Mouse (Mus musculus) hindbrain, embryonic 15.5 days (tissue): ENCODE measurements around the gene Cd151. TPM values are rescaled to one million over a fixed set of nuclear protein-coding genes. Genes with fewer than 3 reads are reported as not detected.

Experiments used
- ATAC-seq: fragments of 200-750 bp; cut with Nextera tagmentation; 2 replicates; pipeline ENCODE4 v1.8.0; 2017; ENCODE audit warnings: low read depth, moderate number of reproducible peaks, moderate TSS enrichment; ENCODE audit not compliant: low FRiP score
- H3K27ac ChIP-seq: fragments of 300-500 bp; sonication (generic); replicated peaks from 2 replicates; pipeline ENCODE4 v1.5.1; 2015; ENCODE audit warnings: mild to moderate bottlenecking, inconsistent platforms
- H3K27me3 ChIP-seq: fragments of 300-500 bp; sonication (generic); 2 replicates; pipeline ENCODE4 v1.6.1; 2015; ENCODE audit warnings: control low read depth, inconsistent platforms
- H3K36me3 ChIP-seq: fragments of 300-500 bp; sonication (generic); 2 replicates; pipeline ENCODE4 v1.6.1; 2015; ENCODE audit warnings: control low read depth, inconsistent platforms
- H3K4me1 ChIP-seq: fragments of 300-500 bp; sonication (generic); replicated peaks from 2 replicates; pipeline ENCODE4 v1.6.1; 2015; ENCODE audit warnings: control low read depth, inconsistent platforms
- H3K4me2 ChIP-seq: fragments of 300-500 bp; sonication (generic); 2 replicates; pipeline ENCODE4 v1.6.1; 2015; ENCODE audit warnings: moderate library complexity, mild to moderate bottlenecking, inconsistent platforms
- H3K4me3 ChIP-seq: fragments of 300-500 bp; sonication (generic); 2 replicates; pipeline ENCODE4 v1.5.1; 2015; ENCODE audit warnings: mild to moderate bottlenecking, inconsistent platforms
- H3K9ac ChIP-seq: fragments of 300-500 bp; sonication (generic); 2 replicates; pipeline ENCODE4 v1.6.1; 2015; ENCODE audit warnings: inconsistent platforms
- H3K9me3 ChIP-seq: fragments of 300-500 bp; sonication (generic); 2 replicates; pipeline ENCODE4 v1.6.1; 2016; ENCODE audit warnings: control low read depth, inconsistent platforms
- WGBS: fragments of 180-500 bp; shearing (Covaris S2); methylation state at CpG from one replicate; pipeline ENCODE4 v1.1.7; 2015; 5-methylcytosine and 5-hydroxymethylcytosine counted together
- polyA plus RNA-seq: library from polyadenylated mRNA; unstranded; fragments of >200 nt; fragmentation: Nextera tagmentation; extraction: Ambion mirVana; gene quantifications from 2 replicates; pipeline ENCODE4 v1.2.1, GENCODE M21; 2015

Gene Cd151
- polyA plus RNA-seq, 1 experiment from 2014 or later, result 20.7 TPM

GRCm38 (mm10) chr7:141453636-141454035 lies 13.6 kb upstream of the Cd151 start:
- Histone ChIP-seq H3K27me3 (no peaks in the 10 kb centered on the region), H3K9ac (no peak overlapping the region), H3K4me2 (no peak overlapping the region), H3K27ac (no peak overlapping the region), H3K36me3 (peaks cover 34% of the 10 kb centered on the region), H3K9me3 (no peaks in the 10 kb centered on the region), H3K4me1 (peaks cover 25% of the 10 kb centered on the region), H3K4me3 (no peak overlapping the region)
- 81% methylated on average over 2 of the region's 2 CpGs for WGBS
- ATAC-seq, result no peak

- peaks cover 21% of the 10 kb centered on the region for H3K4me1 ChIP-seq
- WGBS, result under 1% methylated on average over 43 of the region's 45 CpGs
- peaks cover 30% of the 10 kb centered on the region for H3K36me3 ChIP-seq
- H3K9me3 ChIP-seq, result no peaks in the 10 kb centered on the region
- peak; percentile 80 for ATAC-seq
- H3K27ac ChIP-seq, result peak within 1 kb of the TSS; percentile 61
- peak within 1 kb of the TSS; percentile 68 for H3K4me3 ChIP-seq
- H3K27me3 ChIP-seq, result peaks cover 10% of the 10 kb centered on the region
- H3K9ac ChIP-seq, result peak within 1 kb of the TSS; percentile 63
- peak within 1 kb of the TSS; percentile 89 for H3K4me2 ChIP-seq
Measured at GRCm38 (mm10) chr7:141454967-141455551, 12.1 kb upstream of the Cd151 start, which contains the start of gene Pnpla2. Gene Pnpla2 (plus strand): TSS chr7:141455198.

- Histone ChIP-seq H3K9ac (peak overlapping the region; percentile 63), H3K4me1 (peaks cover 21% of the 10 kb centered on the region), H3K27me3 (peaks cover 17% of the 10 kb centered on the region), H3K9me3 (no peaks in the 10 kb centered on the region), H3K4me3 (peak overlapping the region; percentile 68), H3K36me3 (peaks cover 23% of the 10 kb centered on the region), H3K27ac (peak overlapping the region; percentile 61), H3K4me2 (peak overlapping the region; percentile 89)
- 2% methylated on average over 23 of the region's 23 CpGs for WGBS
- ATAC-seq, result peak; percentile 14
Measured at GRCm38 (mm10) chr7:141455610-141456314, 11.4 kb upstream of the Cd151 start.

GRCm38 (mm10) chr7:141456739-141457138 lies 10.5 kb upstream of the Cd151 start:
- no peak overlapping the region for H3K27ac ChIP-seq
- H3K27me3 ChIP-seq, result peaks cover 26% of the 10 kb centered on the region
- peak overlapping the region; percentile 89; the same call in 1 of the 2 replicates for H3K4me2 ChIP-seq
- no peak overlapping the region for H3K9ac ChIP-seq
- H3K9me3 ChIP-seq, result no peaks in the 10 kb centered on the region
- H3K36me3 ChIP-seq, result peaks cover 15% of the 10 kb centered on the region
- WGBS, result 97% methylated on average over 6 of the region's 6 CpGs
- ATAC-seq, result no peak
- H3K4me1 ChIP-seq, result peaks cover 25% of the 10 kb centered on the region
- H3K4me3 ChIP-seq, result no peak overlapping the region

GRCm38 (mm10) chr7:141457236-141457635 lies 10.0 kb upstream of the Cd151 start:
- no peak overlapping the region for H3K4me2 ChIP-seq
- H3K4me3 ChIP-seq, result no peak overlapping the region
- 94% methylated on average over 14 of the region's 14 CpGs for WGBS
- no peak overlapping the region for H3K9ac ChIP-seq
- ATAC-seq, result no peak
- H3K27ac ChIP-seq, result no peak overlapping the region
- peaks cover 10% of the 10 kb centered on the region; the same call in 1 of the 2 replicates for H3K36me3 ChIP-seq
- peaks cover 31% of the 10 kb centered on the region for H3K27me3 ChIP-seq
- H3K9me3 ChIP-seq, result no peaks in the 10 kb centered on the region
- peaks cover 30% of the 10 kb centered on the region for H3K4me1 ChIP-seq

- Histone ChIP-seq H3K4me3 (no peak overlapping the region), H3K36me3 (peaks cover 9% of the 10 kb centered on the region; the same call in 1 of the 2 replicates), H3K27ac (no peak overlapping the region), H3K27me3 (peaks cover 39% of the 10 kb centered on the region), H3K9ac (no peak overlapping the region), H3K4me1 (peaks cover 32% of the 10 kb centered on the region), H3K4me2 (no peak overlapping the region), H3K9me3 (no peaks in the 10 kb centered on the region)
- ATAC-seq, result no peak
- 78% methylated on average over 15 of the region's 15 CpGs for WGBS
Measured at GRCm38 (mm10) chr7:141457986-141458660, 9.1 kb upstream of the Cd151 start.

GRCm38 (mm10) chr7:141458661-141459060 lies 8.5 kb upstream of the Cd151 start:
- 90% methylated on average over 11 of the region's 11 CpGs for WGBS
- H3K27me3 ChIP-seq, result peaks cover 45% of the 10 kb centered on the region
- no peaks in the 10 kb centered on the region for H3K9me3 ChIP-seq
- no peak for ATAC-seq
- no peak overlapping the region for H3K4me2 ChIP-seq
- H3K4me3 ChIP-seq, result no peak overlapping the region
- H3K36me3 ChIP-seq, result peaks cover 9% of the 10 kb centered on the region; the same call in 1 of the 2 replicates
- peaks cover 32% of the 10 kb centered on the region for H3K4me1 ChIP-seq
- H3K9ac ChIP-seq, result no peak overlapping the region
- H3K27ac ChIP-seq, result no peak overlapping the region

- H3K4me3 ChIP-seq, result no peak overlapping the region
- no peak overlapping the region for H3K9ac ChIP-seq
- no peak for ATAC-seq
- peaks cover 9% of the 10 kb centered on the region; the same call in 1 of the 2 replicates for H3K36me3 ChIP-seq
- WGBS, result 92% methylated on average over 17 of the region's 17 CpGs
- no peak overlapping the region for H3K27ac ChIP-seq
- H3K4me1 ChIP-seq, result peaks cover 32% of the 10 kb centered on the region
- peaks cover 51% of the 10 kb centered on the region for H3K27me3 ChIP-seq
- no peaks in the 10 kb centered on the region for H3K9me3 ChIP-seq
- no peak overlapping the region for H3K4me2 ChIP-seq
Measured at GRCm38 (mm10) chr7:141459301-141459711, 7.9 kb upstream of the Cd151 start.

- H3K4me2 ChIP-seq, result no peak overlapping the region
- H3K4me3 ChIP-seq, result no peak overlapping the region
- no peaks in the 10 kb centered on the region for H3K9me3 ChIP-seq
- 77% methylated on average over 5 of the region's 5 CpGs for WGBS
- peaks cover 58% of the 10 kb centered on the region for H3K27me3 ChIP-seq
- ATAC-seq, result no peak
- no peak overlapping the region for H3K27ac ChIP-seq
- peaks cover 33% of the 10 kb centered on the region for H3K4me1 ChIP-seq
- H3K9ac ChIP-seq, result no peak overlapping the region
- peaks cover 9% of the 10 kb centered on the region; the same call in 1 of the 2 replicates for H3K36me3 ChIP-seq
Measured at GRCm38 (mm10) chr7:141460001-141460390, 7.2 kb upstream of the Cd151 start.

- Histone ChIP-seq H3K4me1 (peaks cover 31% of the 10 kb centered on the region), H3K4me2 (peak within 1 kb of the TSS; percentile 74), H3K27me3 (peaks cover 64% of the 10 kb centered on the region), H3K36me3 (peaks cover 9% of the 10 kb centered on the region; the same call in 1 of the 2 replicates), H3K9me3 (no peaks in the 10 kb centered on the region), H3K4me3 (peak within 1 kb of the TSS; percentile 38), H3K9ac (peak within 1 kb of the TSS; percentile 42), H3K27ac (no peak within 1 kb of the TSS)
- WGBS, result 71% methylated on average over 15 of the region's 15 CpGs
- ATAC-seq, result no peak
Measured at GRCm38 (mm10) chr7:141460391-141461113, 6.6 kb upstream of the Cd151 start, which contains the start of gene Cracr2b. Gene Cracr2b (plus strand): TSS chr7:141461094.

GRCm38 (mm10) chr7:141461521-141462332 lies 5.5 kb upstream of the Cd151 start:
- H3K27me3 ChIP-seq, result peaks cover 74% of the 10 kb centered on the region
- 3% methylated on average over 59 of the region's 59 CpGs for WGBS
- no peaks in the 10 kb centered on the region for H3K9me3 ChIP-seq
- H3K4me3 ChIP-seq, result peak overlapping the region; percentile 38
- H3K27ac ChIP-seq, result no peak overlapping the region
- peaks cover 20% of the 10 kb centered on the region for H3K4me1 ChIP-seq
- H3K4me2 ChIP-seq, result peak overlapping the region; percentile 74
- H3K9ac ChIP-seq, result peak overlapping the region; percentile 42
- no peak for ATAC-seq
- peaks cover 9% of the 10 kb centered on the region; the same call in 1 of the 2 replicates for H3K36me3 ChIP-seq
